Mouse (Mus musculus): ENCODE measurements around the gene Nemp2.

DNA sequence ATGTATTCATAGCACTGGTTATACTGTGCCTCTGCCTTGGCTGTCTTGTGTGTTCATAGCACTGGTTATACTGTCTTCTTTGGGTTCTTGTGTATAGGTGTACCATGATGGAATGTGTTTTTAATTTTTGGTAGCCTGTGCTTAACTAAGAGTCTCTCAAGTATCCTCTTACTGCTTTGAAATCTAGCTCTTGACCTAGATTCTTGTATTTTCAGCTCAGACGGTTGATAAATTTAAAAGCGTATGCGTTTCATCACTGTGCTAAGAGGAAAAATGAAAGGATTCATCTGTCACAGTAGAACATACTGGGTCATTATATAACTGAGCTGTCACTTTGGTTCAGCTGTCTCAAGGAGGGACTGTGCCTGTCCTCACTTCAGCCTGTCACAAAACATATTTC lies 5.4 kb downstream of the Nemp2 start:
- no peak for TF ChIP-seq CTCF (IDR thresholded peaks at IDR 0.05; ENCODE audit: control insufficient read depth, insufficient read depth, insufficient replicate concordance, low read depth, low read length)
- TF ChIP-seq POLR2A (IDR thresholded peaks at IDR 0.05; ENCODE audit: control insufficient read depth, low read depth, low read length): no peak

Data from testis, adult 2 months (tissue).